Mouse (Mus musculus) neural tube, embryonic 15.5 days (tissue): ENCODE measurements around the gene Gm29133. TPM values are rescaled to one million over a fixed set of nuclear protein-coding genes. Genes with fewer than 3 reads are reported as not detected.

ENCODE experiments used
- ATAC-seq: fragments of 200-750 bp; cut with Nextera tagmentation; 2 replicates; pipeline ENCODE4 v1.8.0; 2017; ENCODE audit warnings: mild to moderate bottlenecking, moderate TSS enrichment, moderate library complexity; ENCODE audit not compliant: low FRiP score
- H3K27ac ChIP-seq: fragments of 300-500 bp; sonication (generic); replicated peaks from 2 replicates; pipeline ENCODE4 v1.5.1; 2015; ENCODE audit warnings: mild to moderate bottlenecking, inconsistent platforms
- H3K27me3 ChIP-seq: fragments of 300-500 bp; sonication (generic); replicated peaks from 2 replicates; pipeline ENCODE4 v1.6.1; 2015; ENCODE audit warnings: inconsistent platforms
- H3K36me3 ChIP-seq: fragments of 300-500 bp; sonication (generic); 2 replicates; pipeline ENCODE4 v1.6.1; 2015; ENCODE audit warnings: inconsistent platforms
- H3K4me1 ChIP-seq: fragments of 300-500 bp; sonication (generic); 2 replicates; pipeline ENCODE4 v1.6.1; 2015; ENCODE audit warnings: inconsistent platforms
- H3K4me2 ChIP-seq: fragments of 300-500 bp; sonication (generic); 2 replicates; pipeline ENCODE4 v1.6.1; 2015; ENCODE audit warnings: inconsistent platforms, mild to moderate bottlenecking, moderate library complexity
- H3K4me3 ChIP-seq: fragments of 300-500 bp; sonication (generic); replicated peaks from 2 replicates; pipeline ENCODE4 v1.5.1; 2015; ENCODE audit warnings: mild to moderate bottlenecking, inconsistent platforms
- H3K9ac ChIP-seq: fragments of 300-500 bp; sonication (generic); replicated peaks from 2 replicates; pipeline ENCODE4 v1.6.1; 2015; ENCODE audit warnings: mild to moderate bottlenecking, inconsistent platforms
- H3K9me3 ChIP-seq: fragments of 300-500 bp; sonication (generic); replicated peaks from 2 replicates; pipeline ENCODE4 v1.6.1; 2016; ENCODE audit warnings: inconsistent platforms
- WGBS: fragments of 180-500 bp; shearing (Covaris S2); methylation state at CpG from one replicate; pipeline ENCODE4 v1.1.7; 2015; ENCODE audit warnings: mixed read lengths; 5-methylcytosine and 5-hydroxymethylcytosine counted together
- polyA plus RNA-seq: library from polyadenylated mRNA; unstranded; fragments of >200 nt; fragmentation: Nextera tagmentation; extraction: Ambion mirVana; gene quantifications from 2 replicates; pipeline ENCODE4 v1.2.1, GENCODE M21; 2015

Gm29133 gene
- polyA plus RNA-seq = not detected in 2 replicates

GRCm38 (mm10) chr3:75747897-75748296, at the start of gene Gm29133:
Gm29133 (plus strand) TSS chr3:75748197.
- Histone ChIP-seq H3K4me3 (no peak within 1 kb of the TSS), H3K9ac (no peak within 1 kb of the TSS), H3K27ac (no peak within 1 kb of the TSS), H3K4me1 (no peaks in the 10 kb centered on the region), H3K4me2 (no peak within 1 kb of the TSS), H3K9me3 (no peaks in the 10 kb centered on the region), H3K36me3 (no peaks in the 10 kb centered on the region), H3K27me3 (no peaks in the 10 kb centered on the region)
- no peak for ATAC-seq
- WGBS = 65% methylated on average over 5 of the region's 5 CpGs

GRCm38 (mm10) chr3:75699088-75699487, 48.9 kb upstream of the Gm29133 start:
- WGBS = 92% methylated on average over 3 of the region's 3 CpGs
- no peaks in the 10 kb centered on the region for H3K9me3 ChIP-seq
- H3K27me3 ChIP-seq = no peaks in the 10 kb centered on the region
- H3K4me1 ChIP-seq = no peaks in the 10 kb centered on the region
- H3K36me3 ChIP-seq = no peaks in the 10 kb centered on the region
- no peak overlapping the region for H3K27ac ChIP-seq
- no peak for ATAC-seq
- no peak overlapping the region for H3K4me3 ChIP-seq
- H3K4me2 ChIP-seq = no peak overlapping the region
- H3K9ac ChIP-seq = no peak overlapping the region

GRCm38 (mm10) chr3:75701336-75701735, 46.7 kb upstream of the Gm29133 start:
- Histone ChIP-seq H3K4me2 (no peak overlapping the region), H3K9ac (no peak overlapping the region), H3K4me1 (no peaks in the 10 kb centered on the region), H3K36me3 (no peaks in the 10 kb centered on the region), H3K27ac (no peak overlapping the region), H3K9me3 (no peaks in the 10 kb centered on the region), H3K4me3 (no peak overlapping the region), H3K27me3 (no peaks in the 10 kb centered on the region)
- no peak for ATAC-seq
- WGBS = 83% methylated on average over 3 of the region's 3 CpGs

GRCm38 (mm10) chr3:75706536-75706935, 41.5 kb upstream of the Gm29133 start:
- no peak for ATAC-seq
- no peak overlapping the region for H3K9ac ChIP-seq
- WGBS = 85% methylated on average over 3 of the region's 3 CpGs
- no peaks in the 10 kb centered on the region for H3K9me3 ChIP-seq
- H3K4me3 ChIP-seq = no peak overlapping the region
- no peak overlapping the region for H3K27ac ChIP-seq
- H3K4me1 ChIP-seq = no peaks in the 10 kb centered on the region
- H3K36me3 ChIP-seq = no peaks in the 10 kb centered on the region
- no peaks in the 10 kb centered on the region for H3K27me3 ChIP-seq
- H3K4me2 ChIP-seq = no peak overlapping the region

- WGBS = 76% methylated on average over 3 of the region's 3 CpGs
- no peak overlapping the region for H3K9ac ChIP-seq
- no peak overlapping the region for H3K27ac ChIP-seq
- no peak for ATAC-seq
- no peak overlapping the region for H3K4me2 ChIP-seq
- no peaks in the 10 kb centered on the region for H3K9me3 ChIP-seq
- no peaks in the 10 kb centered on the region for H3K4me1 ChIP-seq
- no peaks in the 10 kb centered on the region for H3K36me3 ChIP-seq
- no peak overlapping the region for H3K4me3 ChIP-seq
- H3K27me3 ChIP-seq = no peaks in the 10 kb centered on the region
Observed at GRCm38 (mm10) chr3:75713678-75714295, 34.2 kb upstream of the Gm29133 start.

GRCm38 (mm10) chr3:75720663-75721062, 27.3 kb upstream of the Gm29133 start:
- no peak overlapping the region for H3K4me3 ChIP-seq
- no peaks in the 10 kb centered on the region for H3K9me3 ChIP-seq
- WGBS = 32% methylated on average over 2 of the region's 2 CpGs
- peak; percentile 38; the same call in 1 of the 2 replicates for ATAC-seq
- H3K4me1 ChIP-seq = no peaks in the 10 kb centered on the region
- H3K36me3 ChIP-seq = no peaks in the 10 kb centered on the region
- H3K4me2 ChIP-seq = no peak overlapping the region
- H3K27ac ChIP-seq = no peak overlapping the region
- H3K9ac ChIP-seq = no peak overlapping the region
- no peaks in the 10 kb centered on the region for H3K27me3 ChIP-seq

- H3K4me3 ChIP-seq = no peak overlapping the region
- WGBS = 75% methylated on average over 3 of the region's 3 CpGs
Observed at GRCm38 (mm10) chr3:75730982-75731600, 16.9 kb upstream of the Gm29133 start.

GRCm38 (mm10) chr3:75743664-75744437, 4.1 kb upstream of the Gm29133 start:
- H3K27me3 ChIP-seq = no peaks in the 10 kb centered on the region
- H3K9me3 ChIP-seq = no peaks in the 10 kb centered on the region
- H3K4me1 ChIP-seq = no peaks in the 10 kb centered on the region
- no peak for ATAC-seq
- H3K27ac ChIP-seq = no peak overlapping the region
- H3K4me2 ChIP-seq = no peak overlapping the region
- H3K4me3 ChIP-seq = no peak overlapping the region
- no peaks in the 10 kb centered on the region for H3K36me3 ChIP-seq
- no peak overlapping the region for H3K9ac ChIP-seq
- 80% methylated on average over 4 of the region's 4 CpGs for WGBS

More at GRCm38 (mm10) chr3:75730982-75731600, 16.9 kb upstream of the Gm29133 start:
- H3K36me3 ChIP-seq = no peaks in the 10 kb centered on the region
- H3K4me1 ChIP-seq = no peaks in the 10 kb centered on the region
- H3K27ac ChIP-seq = no peak overlapping the region
- H3K27me3 ChIP-seq = no peaks in the 10 kb centered on the region
- ATAC-seq = no peak
- no peak overlapping the region for H3K9ac ChIP-seq
- no peaks in the 10 kb centered on the region for H3K9me3 ChIP-seq
- H3K4me2 ChIP-seq = no peak overlapping the region

- H3K9me3 ChIP-seq = no peaks in the 10 kb centered on the region
- H3K27ac ChIP-seq = no peak overlapping the region
- no peak for ATAC-seq
- WGBS = 71% methylated on average over 2 of the region's 2 CpGs
- no peak overlapping the region for H3K4me3 ChIP-seq
- no peaks in the 10 kb centered on the region for H3K36me3 ChIP-seq
- no peaks in the 10 kb centered on the region for H3K27me3 ChIP-seq
- H3K9ac ChIP-seq = no peak overlapping the region
- H3K4me1 ChIP-seq = no peaks in the 10 kb centered on the region
- H3K4me2 ChIP-seq = no peak overlapping the region
Observed at GRCm38 (mm10) chr3:75745343-75745742, 2.7 kb upstream of the Gm29133 start.

GRCm38 (mm10) chr3:75763351-75763750, 15.4 kb downstream of the Gm29133 start:
- H3K9me3 ChIP-seq = no peaks in the 10 kb centered on the region
- H3K4me3 ChIP-seq = no peak overlapping the region
- no peak overlapping the region for H3K9ac ChIP-seq
- no peaks in the 10 kb centered on the region for H3K36me3 ChIP-seq
- H3K4me2 ChIP-seq = no peak overlapping the region
- WGBS = 71% methylated on average over 2 of the region's 2 CpGs
- H3K27me3 ChIP-seq = no peaks in the 10 kb centered on the region
- ATAC-seq = no peak
- no peaks in the 10 kb centered on the region for H3K4me1 ChIP-seq
- no peak overlapping the region for H3K27ac ChIP-seq

GRCm38 (mm10) chr3:75774253-75774652, 26.3 kb downstream of the Gm29133 start:
- H3K9ac ChIP-seq = no peak overlapping the region
- no peaks in the 10 kb centered on the region for H3K36me3 ChIP-seq
- ATAC-seq = no peak
- 89% methylated on average over 2 of the region's 2 CpGs for WGBS
- no peak overlapping the region for H3K27ac ChIP-seq
- H3K9me3 ChIP-seq = no peaks in the 10 kb centered on the region
- no peak overlapping the region for H3K4me3 ChIP-seq
- H3K27me3 ChIP-seq = no peaks in the 10 kb centered on the region
- no peaks in the 10 kb centered on the region for H3K4me1 ChIP-seq
- no peak overlapping the region for H3K4me2 ChIP-seq

GRCm38 (mm10) chr3:75808001-75808400, 60.0 kb downstream of the Gm29133 start:
- Histone ChIP-seq H3K4me2 (no peak overlapping the region), H3K9ac (no peak overlapping the region), H3K36me3 (no peaks in the 10 kb centered on the region), H3K27me3 (no peaks in the 10 kb centered on the region), H3K4me1 (no peaks in the 10 kb centered on the region), H3K9me3 (no peaks in the 10 kb centered on the region), H3K4me3 (no peak overlapping the region), H3K27ac (no peak overlapping the region)
- ATAC-seq = no peak
